Mouse (Mus musculus) bone marrow macrophage, adult 2 months (primary cell): Measurements from ENCODE around the gene Rere.

Source experiments
- CTCF ChIP-seq: IDR thresholded peaks from 2 replicates; pipeline ENCODE4 v1.5.1; 2012; ENCODE audit warnings: low read depth, mild to moderate bottlenecking, low read length, moderate library complexity
- POLR2A ChIP-seq: IDR thresholded peaks from 2 replicates; pipeline ENCODE4 v1.6.1; 2012; ENCODE audit warnings: mild to moderate bottlenecking, low read depth, low read length, borderline replicate concordance

DNA sequence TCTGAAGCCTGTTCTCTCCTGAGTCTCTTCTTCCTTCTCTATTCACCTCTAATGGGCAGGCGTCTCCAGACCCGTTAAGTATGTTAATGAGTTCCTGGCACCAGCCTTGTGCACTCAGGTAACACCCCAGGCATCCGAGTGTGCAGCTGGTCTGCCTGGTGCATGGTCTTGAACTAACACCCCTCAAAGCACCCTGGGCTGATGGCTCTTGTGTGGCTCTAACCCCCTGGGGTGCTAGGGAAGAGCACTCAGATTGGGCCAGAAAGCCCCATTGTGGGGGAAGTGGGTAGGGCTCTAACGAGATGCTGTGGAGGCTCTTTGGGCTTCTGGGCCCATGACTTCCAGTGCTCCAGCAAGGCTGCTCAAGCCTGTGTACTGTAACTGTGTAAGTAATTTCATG, 39.7 kb upstream of the Rere start:
- TF ChIP-seq CTCF (no peak), POLR2A (no peak)
